Mouse (Mus musculus): ENCODE measurements around the gene Hoxa13. TPM values are rescaled to one million over a fixed set of nuclear protein-coding genes. Genes with fewer than 3 reads are reported as not detected.

Hoxa13 gene
- polyA plus RNA-seq, 1 experiment from 2014 or later = 0.35 TPM

DNA sequence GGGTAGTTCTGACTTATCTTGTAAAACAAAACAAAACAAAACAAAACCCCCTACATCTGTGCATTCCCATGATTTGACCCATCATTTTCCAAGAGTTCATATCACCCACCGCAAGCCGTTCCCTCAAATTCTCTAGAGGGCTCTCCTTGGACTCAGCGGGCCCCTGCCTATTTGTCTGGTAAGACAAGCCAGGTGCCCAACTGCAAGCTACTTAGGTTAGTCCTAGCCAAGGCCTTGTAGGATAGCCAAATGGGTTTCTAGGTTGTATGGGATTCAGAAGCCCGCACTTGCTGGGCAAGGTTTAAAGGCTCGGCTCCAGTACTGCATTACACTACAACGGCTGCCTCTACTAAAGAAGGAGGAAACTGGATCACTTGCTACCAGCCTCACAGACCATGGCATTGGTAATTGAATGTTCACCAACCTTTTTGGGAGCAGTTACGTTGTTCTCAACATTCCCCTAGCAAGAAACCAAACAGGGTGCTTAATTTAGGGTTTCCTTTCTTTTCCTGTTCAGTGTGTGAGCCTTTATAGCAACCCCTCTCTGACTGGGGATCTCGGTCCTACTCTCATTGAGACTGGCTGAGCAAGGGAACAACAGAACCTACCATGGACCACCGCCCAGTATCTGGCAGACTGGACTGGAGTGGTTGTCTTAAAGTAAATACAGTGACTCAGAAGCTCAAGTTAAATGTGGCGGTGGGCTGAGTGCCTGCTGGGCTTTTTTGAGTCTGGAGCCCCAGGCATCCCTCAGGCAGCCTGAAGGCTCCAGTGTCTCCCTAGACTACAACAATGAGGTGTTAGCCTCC, 23.1 kb downstream of the Hoxa13 start:
- H3K27ac ChIP-seq (ENCODE audit: low read depth) = no peak overlapping the region
- H3K9ac ChIP-seq (ENCODE audit: low read length) = peak overlapping the region; percentile 67
- DNase-seq (ENCODE audit: low spot score) = no peak
- H3K4me2 ChIP-seq (ENCODE audit: low read length) = peak overlapping the region; percentile 40
- no peaks in the 10 kb centered on the region for H3K36me3 ChIP-seq (ENCODE audit: control insufficient read depth, insufficient read depth, low read length)
- 16% methylated on average over 10 of the region's 10 CpGs for WGBS
- no peaks in the 10 kb centered on the region for H3K4me1 ChIP-seq (replicated peaks; ENCODE audit: control insufficient read depth, insufficient read depth, low read length)
- no peak for ATAC-seq (replicated peaks; ENCODE audit: low FRiP score, low TSS enrichment, low read depth)
- peaks cover 100% of the 10 kb centered on the region for H3K27me3 ChIP-seq (replicated peaks; ENCODE audit: control insufficient read depth, insufficient read depth, low read length)
- H3K4me3 ChIP-seq (ENCODE audit: low read depth, low read length) = peak overlapping the region; percentile 41
- no peaks in the 10 kb centered on the region for H3K9me3 ChIP-seq (ENCODE audit: control insufficient read depth, low read length)

DNA sequence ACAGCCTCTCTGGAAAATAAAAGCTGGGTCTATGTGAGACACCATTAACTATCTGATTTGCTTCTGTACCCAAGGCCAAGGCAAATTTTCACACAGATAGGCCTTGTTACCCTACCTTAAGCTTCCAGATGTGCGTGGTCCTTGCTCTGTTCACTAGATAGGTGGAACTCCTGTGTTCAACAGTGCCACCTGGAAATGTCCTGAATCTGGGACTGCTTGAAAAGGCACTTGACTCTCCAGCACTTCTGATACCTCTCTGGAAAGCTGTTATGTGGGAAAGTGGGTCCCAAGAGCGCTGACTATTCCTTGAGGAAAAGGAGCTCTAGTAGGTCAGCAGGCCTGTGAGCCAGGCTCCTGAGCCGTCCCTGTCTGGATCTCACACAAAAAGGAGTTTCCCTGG, 23.9 kb downstream of the Hoxa13 start:
- H3K36me3 ChIP-seq (ENCODE audit: control insufficient read depth, insufficient read depth, low read length) = no peaks in the 10 kb centered on the region
- peaks cover 100% of the 10 kb centered on the region for H3K27me3 ChIP-seq (replicated peaks; ENCODE audit: control insufficient read depth, insufficient read depth, low read length)
- peak overlapping the region; percentile 6; the same call in 1 of the 2 replicates for H3K9ac ChIP-seq (ENCODE audit: low read length)
- no peaks in the 10 kb centered on the region for H3K4me1 ChIP-seq (replicated peaks; ENCODE audit: control insufficient read depth, insufficient read depth, low read length)
- H3K4me3 ChIP-seq (ENCODE audit: low read depth, low read length) = peak overlapping the region; percentile 11; the same call in 1 of the 2 replicates
- no peak overlapping the region for H3K27ac ChIP-seq (ENCODE audit: low read depth)
- H3K9me3 ChIP-seq (ENCODE audit: control insufficient read depth, low read length) = no peaks in the 10 kb centered on the region
- H3K4me2 ChIP-seq (ENCODE audit: low read length) = peak overlapping the region; percentile 40
- no peak for DNase-seq (ENCODE audit: low spot score)
- ATAC-seq (replicated peaks; ENCODE audit: low FRiP score, low TSS enrichment, low read depth) = no peak
- 7% methylated on average over 3 of the region's 3 CpGs for WGBS

DNA sequence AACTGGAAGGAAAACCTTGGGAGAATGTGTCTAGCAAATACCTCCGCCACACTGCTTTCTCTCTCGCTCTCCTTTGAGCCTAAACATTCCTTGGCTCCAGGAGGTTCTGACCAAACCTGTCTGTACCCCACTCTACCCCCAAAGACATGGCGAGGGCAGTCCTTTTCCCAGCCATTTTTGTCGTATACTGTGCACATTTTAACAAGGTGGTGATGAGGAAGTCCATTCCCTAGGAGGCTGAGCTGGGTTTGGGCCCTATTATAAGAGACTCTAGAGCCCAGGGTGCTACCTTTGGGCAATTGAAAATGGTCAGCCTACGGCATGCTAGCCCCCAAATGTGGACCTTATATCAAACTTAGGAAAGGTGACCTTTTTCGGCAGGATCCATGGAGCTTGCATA, 24.8 kb downstream of the Hoxa13 start:
- no peaks in the 10 kb centered on the region for H3K4me1 ChIP-seq (replicated peaks; ENCODE audit: control insufficient read depth, insufficient read depth, low read length)
- H3K9ac ChIP-seq (ENCODE audit: low read length) = no peak overlapping the region; the same call in 1 of the 2 replicates
- H3K4me2 ChIP-seq (ENCODE audit: low read length) = peak overlapping the region; percentile 32
- ATAC-seq (replicated peaks; ENCODE audit: low FRiP score, low TSS enrichment, low read depth) (no peak), DNase-seq (ENCODE audit: low spot score) (no peak)
- WGBS = 21% methylated on average over 6 of the region's 6 CpGs
- H3K36me3 ChIP-seq (ENCODE audit: control insufficient read depth, insufficient read depth, low read length) = no peaks in the 10 kb centered on the region
- H3K27me3 ChIP-seq (replicated peaks; ENCODE audit: control insufficient read depth, insufficient read depth, low read length) = peaks cover 100% of the 10 kb centered on the region
- no peaks in the 10 kb centered on the region for H3K9me3 ChIP-seq (ENCODE audit: control insufficient read depth, low read length)
- H3K27ac ChIP-seq (ENCODE audit: low read depth) = no peak overlapping the region
- 0 out of 2 replicates have a peak overlapping the region, but pooled peaks have one; percentile 4 for H3K4me3 ChIP-seq (ENCODE audit: low read depth, low read length)

DNA sequence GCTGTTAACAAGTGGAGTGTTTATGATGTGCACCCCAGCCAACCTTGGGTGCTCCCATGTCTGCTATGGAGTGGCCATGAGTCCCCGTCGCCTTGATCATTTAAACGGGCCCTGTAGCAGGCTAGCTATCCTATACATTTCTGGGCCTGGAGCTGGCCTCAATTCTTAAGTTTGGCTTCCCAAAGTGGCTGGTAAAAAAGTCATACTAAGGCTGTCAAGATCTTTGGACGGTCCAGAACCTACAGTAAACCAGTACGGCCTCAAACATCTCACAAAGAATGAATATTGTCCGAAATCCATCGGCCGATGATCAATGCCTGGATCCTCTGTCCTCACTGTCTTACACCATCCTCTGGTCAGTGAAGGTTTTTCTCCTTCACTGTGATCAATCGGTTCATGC, 25.4 kb downstream of the Hoxa13 start:
- Histone ChIP-seq H3K9ac (ENCODE audit: low read length) (no peak overlapping the region; the same call in 1 of the 2 replicates), H3K9me3 (ENCODE audit: control insufficient read depth, low read length) (no peaks in the 10 kb centered on the region), H3K4me1 (replicated peaks; ENCODE audit: control insufficient read depth, insufficient read depth, low read length) (no peaks in the 10 kb centered on the region), H3K4me3 (ENCODE audit: low read depth, low read length) (peak overlapping the region; percentile 32; the same call in 1 of the 2 replicates), H3K27ac (ENCODE audit: low read depth) (no peak overlapping the region), H3K27me3 (replicated peaks; ENCODE audit: control insufficient read depth, insufficient read depth, low read length) (peaks cover 99% of the 10 kb centered on the region), H3K4me2 (ENCODE audit: low read length) (peak overlapping the region; percentile 32), H3K36me3 (ENCODE audit: control insufficient read depth, insufficient read depth, low read length) (no peaks in the 10 kb centered on the region)
- ATAC-seq (replicated peaks; ENCODE audit: low FRiP score, low TSS enrichment, low read depth) (no peak), DNase-seq (ENCODE audit: low spot score) (no peak)
- 25% methylated on average over 9 of the region's 9 CpGs for WGBS

DNA sequence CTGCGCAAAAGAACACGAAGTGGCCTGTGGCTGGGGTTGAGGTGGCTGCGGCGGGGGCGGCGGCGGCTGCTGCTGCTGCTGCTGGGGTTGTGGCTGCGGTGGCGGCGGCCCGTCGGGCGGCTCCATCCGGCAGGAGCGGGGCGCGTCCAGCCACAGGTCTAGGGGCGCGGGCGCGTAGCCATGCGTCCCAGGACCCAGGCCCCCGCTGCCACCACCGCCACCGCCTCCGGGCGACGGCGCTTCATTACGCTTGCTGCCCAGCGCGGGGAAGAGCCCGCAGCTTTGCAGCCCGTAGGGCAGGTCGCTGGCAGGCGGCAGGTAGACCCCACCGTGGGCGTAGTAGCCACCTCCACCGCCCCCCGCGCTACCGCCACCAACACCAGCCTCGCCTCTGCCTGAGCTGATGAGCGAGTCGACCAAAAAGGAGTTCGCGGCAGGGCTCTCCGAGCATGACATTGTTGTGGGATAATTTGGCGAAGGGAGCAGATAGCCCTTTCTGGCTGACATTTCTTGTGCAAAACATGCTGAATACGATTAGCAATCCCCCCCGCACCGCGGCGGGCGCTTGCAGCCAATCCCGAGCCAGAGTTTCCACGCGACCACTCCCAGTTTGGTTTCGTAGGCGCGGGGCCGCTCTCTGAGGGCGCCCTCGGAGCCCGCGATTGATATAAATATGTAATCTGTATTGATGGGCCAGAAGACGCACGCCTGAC, 26.1 kb downstream of the Hoxa13 start:
- Histone ChIP-seq H3K36me3 (ENCODE audit: control insufficient read depth, insufficient read depth, low read length) (no peaks in the 10 kb centered on the region), H3K9me3 (ENCODE audit: control insufficient read depth, low read length) (no peaks in the 10 kb centered on the region), H3K4me3 (ENCODE audit: low read depth, low read length) (peak overlapping the region; percentile 32), H3K27me3 (replicated peaks; ENCODE audit: control insufficient read depth, insufficient read depth, low read length) (peaks cover 99% of the 10 kb centered on the region), H3K27ac (ENCODE audit: low read depth) (peak overlapping the region; percentile 52), H3K4me1 (replicated peaks; ENCODE audit: control insufficient read depth, insufficient read depth, low read length) (no peaks in the 10 kb centered on the region), H3K9ac (ENCODE audit: low read length) (peak overlapping the region; percentile 63), H3K4me2 (ENCODE audit: low read length) (peak overlapping the region; percentile 32)
- ATAC-seq (replicated peaks; ENCODE audit: low FRiP score, low TSS enrichment, low read depth) (no peak), DNase-seq (ENCODE audit: low spot score) (peak; percentile 79)
- 2% methylated on average over 68 of the region's 68 CpGs for WGBS

DNA sequence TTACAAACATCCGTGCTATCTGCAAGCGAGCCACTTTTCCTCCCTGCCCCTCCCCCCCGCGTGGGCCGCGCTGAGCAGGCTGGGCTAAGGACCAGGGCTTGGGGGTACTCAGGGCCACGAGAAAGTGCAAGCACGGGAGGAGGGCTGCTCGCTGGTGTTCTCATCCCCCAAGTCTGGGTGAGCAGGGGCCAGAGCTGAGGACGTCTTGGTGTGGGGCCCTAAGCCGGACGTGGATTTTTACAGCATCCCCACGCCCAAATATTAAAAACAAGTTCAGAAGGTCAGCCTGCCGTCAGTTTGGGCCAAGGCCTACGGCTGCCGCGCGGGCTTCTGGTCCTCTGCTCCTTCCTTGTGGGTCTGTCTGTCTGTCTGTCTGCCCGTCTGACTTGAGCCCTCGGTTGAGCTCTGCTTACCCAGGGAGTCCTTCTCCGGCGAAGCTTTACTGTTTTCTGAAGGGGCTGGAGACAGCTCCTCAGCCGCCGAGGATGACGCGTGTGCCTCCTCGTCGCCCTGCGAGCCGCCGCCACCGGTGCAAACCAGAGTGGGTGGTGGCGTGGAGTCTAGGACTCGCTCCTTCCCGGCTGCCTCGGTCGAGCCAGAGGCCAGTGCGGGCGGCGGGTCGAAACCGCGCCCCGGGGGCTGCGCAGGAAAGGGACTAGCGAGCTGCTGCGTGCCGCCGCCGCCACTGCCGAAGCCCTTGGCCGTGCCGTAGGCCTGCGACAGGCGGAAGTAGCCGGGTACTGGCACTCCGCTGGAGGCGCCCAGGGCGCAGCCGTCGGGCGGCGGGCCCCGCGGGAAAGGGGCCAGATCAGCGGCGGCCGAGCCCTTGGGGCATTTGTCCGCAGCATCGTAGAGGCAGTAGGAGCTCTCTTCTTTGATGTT, 26.9 kb downstream of the Hoxa13 start:
- WGBS = 1% methylated on average over 70 of the region's 70 CpGs
- ATAC-seq (replicated peaks; ENCODE audit: low FRiP score, low TSS enrichment, low read depth) = no peak
- H3K27me3 ChIP-seq (replicated peaks; ENCODE audit: control insufficient read depth, insufficient read depth, low read length) = peaks cover 99% of the 10 kb centered on the region

DNA sequence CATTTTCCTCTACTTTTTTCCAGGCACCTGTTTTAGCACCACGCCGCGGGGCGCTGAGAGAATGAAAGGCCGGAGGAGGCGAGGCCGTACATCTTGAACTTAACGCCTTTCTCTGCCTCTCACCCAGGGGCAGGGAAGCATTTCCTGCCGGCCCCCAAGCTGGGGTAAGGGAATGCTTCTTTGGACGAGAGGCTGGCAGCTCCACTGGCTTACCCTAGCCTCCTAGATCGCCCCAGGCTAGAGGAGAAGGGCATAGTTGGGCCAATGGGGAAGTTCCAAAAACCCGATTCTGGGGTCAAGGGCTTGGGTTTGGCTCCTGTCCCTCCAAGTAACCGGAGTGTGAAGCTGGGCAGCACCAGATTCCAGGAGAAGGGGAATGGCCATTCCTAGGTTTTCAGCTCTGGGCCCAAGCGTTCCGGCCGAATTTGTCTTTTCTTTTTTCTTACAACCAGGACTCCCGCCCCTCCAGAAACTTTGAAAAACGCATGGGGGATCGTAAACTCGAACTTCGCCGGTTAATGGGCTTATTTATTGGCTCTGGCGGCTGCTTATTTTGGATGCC, 27.6 kb downstream of the Hoxa13 start:
- Histone ChIP-seq H3K9me3 (ENCODE audit: control insufficient read depth, low read length) (no peaks in the 10 kb centered on the region), H3K9ac (ENCODE audit: low read length) (peak overlapping the region; percentile 63), H3K36me3 (ENCODE audit: control insufficient read depth, insufficient read depth, low read length) (no peaks in the 10 kb centered on the region), H3K4me1 (replicated peaks; ENCODE audit: control insufficient read depth, insufficient read depth, low read length) (no peaks in the 10 kb centered on the region), H3K4me3 (ENCODE audit: low read depth, low read length) (peak overlapping the region; percentile 32), H3K27me3 (replicated peaks; ENCODE audit: control insufficient read depth, insufficient read depth, low read length) (peaks cover 98% of the 10 kb centered on the region), H3K4me2 (ENCODE audit: low read length) (peak overlapping the region; percentile 32), H3K27ac (ENCODE audit: low read depth) (peak overlapping the region; percentile 52; the same call in 1 of the 2 replicates)
- 1% methylated on average over 23 of the region's 23 CpGs for WGBS
- peak; percentile 77 for DNase-seq (ENCODE audit: low spot score)
- ATAC-seq (replicated peaks; ENCODE audit: low FRiP score, low TSS enrichment, low read depth) = no peak

More for the DNA sequence above, 26.9 kb downstream of the Hoxa13 start:
- Histone ChIP-seq H3K4me2 (ENCODE audit: low read length) (peak overlapping the region; percentile 32), H3K9ac (ENCODE audit: low read length) (peak overlapping the region; percentile 63), H3K4me3 (ENCODE audit: low read depth, low read length) (peak overlapping the region; percentile 32), H3K36me3 (ENCODE audit: control insufficient read depth, insufficient read depth, low read length) (no peaks in the 10 kb centered on the region), H3K9me3 (ENCODE audit: control insufficient read depth, low read length) (no peaks in the 10 kb centered on the region), H3K4me1 (replicated peaks; ENCODE audit: control insufficient read depth, insufficient read depth, low read length) (no peaks in the 10 kb centered on the region), H3K27ac (ENCODE audit: low read depth) (peak overlapping the region; percentile 52)
- no peak for DNase-seq (ENCODE audit: low spot score)

DNA sequence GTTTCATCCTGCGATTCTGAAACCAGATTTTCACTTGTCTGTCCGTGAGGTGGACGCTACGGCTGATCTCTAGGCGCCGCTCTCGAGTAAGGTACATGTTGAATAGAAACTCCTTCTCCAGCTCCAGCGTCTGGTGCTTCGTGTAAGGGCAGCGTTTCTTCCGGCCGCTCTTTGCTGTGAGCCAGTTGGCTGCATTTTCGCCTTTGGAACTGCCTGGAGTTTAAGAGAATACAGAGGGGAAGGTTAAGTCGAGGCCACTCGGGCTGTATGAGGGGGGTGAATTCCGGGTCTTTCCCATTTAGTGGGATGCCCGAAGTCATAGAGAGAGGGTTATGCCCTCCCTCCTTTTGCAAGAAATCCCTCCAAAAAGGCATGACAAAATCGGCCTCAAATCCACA, 28.1 kb downstream of the Hoxa13 start:
- peak overlapping the region; percentile 32 for H3K4me3 ChIP-seq (ENCODE audit: low read depth, low read length)
- H3K4me1 ChIP-seq (replicated peaks; ENCODE audit: control insufficient read depth, insufficient read depth, low read length) = no peaks in the 10 kb centered on the region
- no peaks in the 10 kb centered on the region for H3K36me3 ChIP-seq (ENCODE audit: control insufficient read depth, insufficient read depth, low read length)
- ATAC-seq (replicated peaks; ENCODE audit: low FRiP score, low TSS enrichment, low read depth) = no peak
- peak overlapping the region; percentile 32 for H3K4me2 ChIP-seq (ENCODE audit: low read length)
- H3K9me3 ChIP-seq (ENCODE audit: control insufficient read depth, low read length) = no peaks in the 10 kb centered on the region
- DNase-seq (ENCODE audit: low spot score) = no peak
- peak overlapping the region; percentile 63 for H3K9ac ChIP-seq (ENCODE audit: low read length)
- peaks cover 98% of the 10 kb centered on the region for H3K27me3 ChIP-seq (replicated peaks; ENCODE audit: control insufficient read depth, insufficient read depth, low read length)
- peak overlapping the region; percentile 52; the same call in 1 of the 2 replicates for H3K27ac ChIP-seq (ENCODE audit: low read depth)
- under 1% methylated on average over 18 of the region's 18 CpGs for WGBS
